Mouse (Mus musculus): Measurements from ENCODE around the gene Ncapd3. TPM values are rescaled to one million over a fixed set of nuclear protein-coding genes. Genes with fewer than 3 reads are reported as not detected.

Ncapd3 gene
- polyA plus RNA-seq, 1 experiment from 2014 or later = 44.3 TPM

GRCm38 (mm10) chr9:27140432-27141065 is 110.6 kb downstream of the Ncapd3 start:
- Histone ChIP-seq H3K9ac (ENCODE audit: low read length) (no peak overlapping the region), H3K4me1 (ENCODE audit: control insufficient read depth, insufficient read depth, low read length) (0 out of 2 replicates have a peak, but pooled peaks cover 2% of the 10 kb centered on the region), H3K4me3 (ENCODE audit: low read depth, low read length) (no peak overlapping the region), H3K27ac (replicated peaks; ENCODE audit: low read depth, low read length) (no peak overlapping the region), H3K27me3 (ENCODE audit: control insufficient read depth, insufficient read depth, low read length) (no peaks in the 10 kb centered on the region), H3K4me2 (ENCODE audit: low read depth, severe bottlenecking) (no peak overlapping the region), H3K9me3 (ENCODE audit: control insufficient read depth, low read length) (no peaks in the 10 kb centered on the region), H3K36me3 (ENCODE audit: control insufficient read depth, insufficient read depth, low read length) (no peaks in the 10 kb centered on the region)
- DNase-seq (ENCODE audit: low spot score) (no peak), ATAC-seq (ENCODE audit: insufficient number of reproducible peaks, low FRiP score, low TSS enrichment, low read depth) (no peak)
- 96% methylated on average over 10 of the region's 10 CpGs for WGBS

DNA sequence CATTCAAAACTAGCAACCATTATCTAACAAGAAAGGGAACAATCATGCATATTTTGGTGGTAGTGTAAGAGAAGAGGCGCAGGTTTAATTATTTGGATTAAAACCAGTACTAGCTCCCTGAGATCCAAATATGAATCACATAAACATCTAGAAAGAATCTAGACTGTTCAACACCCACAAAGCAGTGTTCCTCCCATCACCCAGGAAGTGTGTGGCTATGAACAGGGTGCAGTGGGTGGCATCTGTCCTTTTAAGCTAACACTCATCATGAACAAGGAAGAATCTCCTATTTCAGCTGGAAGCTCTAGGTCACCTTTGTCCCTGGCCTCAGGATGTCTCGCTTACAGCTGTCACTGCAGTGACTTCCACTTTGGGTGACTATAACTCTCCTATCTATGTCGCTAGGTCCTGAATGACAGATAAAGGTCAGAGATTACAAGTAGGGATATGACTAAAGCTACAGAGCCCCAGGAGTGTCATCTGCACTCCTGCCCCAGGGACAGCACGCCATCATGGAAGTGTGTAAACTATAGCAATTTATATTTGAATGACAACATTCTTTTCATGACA is 114.4 kb downstream of the Ncapd3 start:
- Histone ChIP-seq H3K9me3 (ENCODE audit: control insufficient read depth, low read length) (no peaks in the 10 kb centered on the region), H3K4me3 (ENCODE audit: low read depth, low read length) (no peak overlapping the region), H3K27me3 (ENCODE audit: control insufficient read depth, insufficient read depth, low read length) (no peaks in the 10 kb centered on the region), H3K4me1 (ENCODE audit: control insufficient read depth, insufficient read depth, low read length) (peaks cover 11% of the 10 kb centered on the region), H3K27ac (replicated peaks; ENCODE audit: low read depth, low read length) (no peak overlapping the region), H3K9ac (ENCODE audit: low read length) (no peak overlapping the region), H3K36me3 (ENCODE audit: control insufficient read depth, insufficient read depth, low read length) (no peaks in the 10 kb centered on the region), H3K4me2 (ENCODE audit: low read depth, severe bottlenecking) (no peak overlapping the region)
- 94% methylated on average over 4 of the region's 4 CpGs for WGBS
- ATAC-seq (ENCODE audit: insufficient number of reproducible peaks, low FRiP score, low TSS enrichment, low read depth) (no peak), DNase-seq (ENCODE audit: low spot score) (no peak)

Other genes with a start within 250 kb of the Ncapd3 start
- 4.6 and 5.6 TPM in 2 replicates for gene Glb1l2, start 223.7 kb upstream of the Ncapd3 start, polyA plus RNA-seq (2014; fragmentation: Nextera tagmentation; extraction: Ambion mirVana)
- gene Glb1l3, start 169.3 kb upstream of the Ncapd3 start, polyA plus RNA-seq (2014; fragmentation: Nextera tagmentation; extraction: Ambion mirVana) = not detected in 2 replicates
- gene Gm1110, start 107.1 kb upstream of the Ncapd3 start, polyA plus RNA-seq (2014; fragmentation: Nextera tagmentation; extraction: Ambion mirVana) = not detected in 2 replicates
- gene Acad8, start 30.6 kb upstream of the Ncapd3 start, polyA plus RNA-seq (2014; fragmentation: Nextera tagmentation; extraction: Ambion mirVana) = 39.7 and 50.2 TPM in 2 replicates
- 173 and 174 TPM in 2 replicates for gene Thyn1, start 30.5 kb upstream of the Ncapd3 start, polyA plus RNA-seq (2014; fragmentation: Nextera tagmentation; extraction: Ambion mirVana)
- gene Vps26b, start 110 bp upstream of the Ncapd3 start, polyA plus RNA-seq (2014; fragmentation: Nextera tagmentation; extraction: Ambion mirVana) = 44.7 and 48.1 TPM in 2 replicates
- 116 and 121 TPM in 2 replicates for gene Jam3, start 125.2 kb downstream of the Ncapd3 start, polyA plus RNA-seq (2014; fragmentation: Nextera tagmentation; extraction: Ambion mirVana)

Measured in limb, embryonic 11.5 days (tissue).